Mouse (Mus musculus): Measurements from ENCODE around the gene Tubb5. TPM values are rescaled to one million over a fixed set of nuclear protein-coding genes. Genes with fewer than 3 reads are reported as not detected.
A peak's percentile ranks its signal among the peaks of the same experiment; 100 is the strongest.

Tubb5 gene
- polyA plus RNA-seq (2012; rRNA removed), result 447 and 519 TPM in 2 replicates

- peak; percentile 96 to 98 for DNase-seq (ENCODE audit: extremely low spot score in 1 of 2, low spot score in 1 of 2)
Measured at GRCm38 (mm10) chr17:35838122-35838544, at the start of gene Tubb5. TSS of gene Tubb5 (minus strand) at chr17:35838306.

- DNase-seq (ENCODE audit: extremely low spot score in 1 of 2, low spot score in 1 of 2), result no peak
Measured at GRCm38 (mm10) chr17:35887725-35888124, 49.6 kb upstream of the Tubb5 start.

GRCm38 (mm10) chr17:35883777-35884176, 45.7 kb upstream of the Tubb5 start:
- no peak for DNase-seq (ENCODE audit: extremely low spot score in 1 of 2, low spot score in 1 of 2)

- no peak for DNase-seq (ENCODE audit: extremely low spot score in 1 of 2, low spot score in 1 of 2)
Measured at GRCm38 (mm10) chr17:35882924-35883323, 44.8 kb upstream of the Tubb5 start.

GRCm38 (mm10) chr17:35879245-35880057, 41.3 kb upstream of the Tubb5 start, which contains the start of gene Dhx16:
TSS of gene Dhx16 (plus strand) at chr17:35879819.
- DNase-seq (ENCODE audit: extremely low spot score in 1 of 2, low spot score in 1 of 2), result peak; percentile 90 to 97

- DNase-seq (ENCODE audit: extremely low spot score in 1 of 2, low spot score in 1 of 2), result peak in 1 of 2 experiments; percentile 81
Measured at GRCm38 (mm10) chr17:35874721-35875120, 36.6 kb upstream of the Tubb5 start.

GRCm38 (mm10) chr17:35873774-35874519, 35.8 kb upstream of the Tubb5 start:
- DNase-seq (ENCODE audit: extremely low spot score in 1 of 2, low spot score in 1 of 2), result peak; percentile 55 to 89

GRCm38 (mm10) chr17:35870884-35871696, 33.0 kb upstream of the Tubb5 start:
- no peak for DNase-seq (ENCODE audit: extremely low spot score in 1 of 2, low spot score in 1 of 2)

- DNase-seq (ENCODE audit: extremely low spot score in 1 of 2, low spot score in 1 of 2), result peak in 1 of 2 experiments; percentile 24
Measured at GRCm38 (mm10) chr17:35870151-35870883, 32.2 kb upstream of the Tubb5 start.

- no peak for DNase-seq (ENCODE audit: extremely low spot score in 1 of 2, low spot score in 1 of 2)
Measured at GRCm38 (mm10) chr17:35869346-35870067, 31.4 kb upstream of the Tubb5 start.

- DNase-seq (ENCODE audit: extremely low spot score in 1 of 2, low spot score in 1 of 2), result no peak
Measured at GRCm38 (mm10) chr17:35868961-35869345, 30.8 kb upstream of the Tubb5 start.

GRCm38 (mm10) chr17:35868165-35868820, 30.2 kb upstream of the Tubb5 start:
- DNase-seq (ENCODE audit: extremely low spot score in 1 of 2, low spot score in 1 of 2), result no peak

- peak in 1 of 2 experiments; percentile 30 for DNase-seq (ENCODE audit: extremely low spot score in 1 of 2, low spot score in 1 of 2)
Measured at GRCm38 (mm10) chr17:35866911-35867890, 29.1 kb upstream of the Tubb5 start.

GRCm38 (mm10) chr17:35866281-35866831, 28.2 kb upstream of the Tubb5 start:
- peak in 1 of 2 experiments; percentile 23 for DNase-seq (ENCODE audit: extremely low spot score in 1 of 2, low spot score in 1 of 2)

GRCm38 (mm10) chr17:35865481-35866280, 27.6 kb upstream of the Tubb5 start, which contains the start of gene Ppp1r18:
TSS of gene Ppp1r18 (plus strand) at chr17:35865593.
- peak in 1 of 2 experiments; percentile 26 for DNase-seq (ENCODE audit: extremely low spot score in 1 of 2, low spot score in 1 of 2)

GRCm38 (mm10) chr17:35864832-35865353, 26.8 kb upstream of the Tubb5 start:
- DNase-seq (ENCODE audit: extremely low spot score in 1 of 2, low spot score in 1 of 2), result no peak
